Mouse (Mus musculus) lung, postnatal 0 days (tissue): ENCODE data around the gene Olfr1380. TPM values are rescaled to one million over a fixed set of nuclear protein-coding genes. Genes with fewer than 3 reads are reported as not detected.
"Not testable (repeated sequence)": the region's sequence is repeated elsewhere in the genome, so short reads cannot be mapped to it uniquely, and the experiment has no call there.

Source experiments
- ATAC-seq: fragments of 200-750 bp; cut with Nextera tagmentation; 2 replicates; pipeline ENCODE4 v1.8.0; 2017; ENCODE audit warnings: moderate library complexity
- DNase-seq: peaks from one replicate; pipeline ENCODE4 v3.0.0-alpha.2; 2016; ENCODE audit warnings: low spot score
- H3K27ac ChIP-seq: fragments of 300-500 bp; sonication (generic); 2 replicates; pipeline ENCODE4 v1.5.1; 2014; ENCODE audit warnings: antibody characterized with exemption, mild to moderate bottlenecking, low read length, mixed read lengths
- H3K27me3 ChIP-seq: fragments of 300-500 bp; sonication (generic); replicated peaks from 2 replicates; pipeline ENCODE4 v1.6.1; 2014; ENCODE audit warnings: low read length, mixed read lengths; ENCODE audit not compliant: insufficient read depth
- H3K36me3 ChIP-seq: fragments of 300-500 bp; sonication (generic); 2 replicates; pipeline ENCODE4 v1.6.1; 2014; ENCODE audit warnings: low read length, mixed read lengths; ENCODE audit not compliant: insufficient read depth
- H3K4me1 ChIP-seq: fragments of 300-500 bp; sonication (generic); 2 replicates; pipeline ENCODE4 v1.6.1; 2014; ENCODE audit warnings: antibody characterized with exemption, low read depth, low read length, mixed read lengths; ENCODE audit not compliant: insufficient read depth
- H3K4me2 ChIP-seq: fragments of 300-500 bp; sonication (generic); replicated peaks from 2 replicates; pipeline ENCODE4 v1.6.1; 2014; ENCODE audit warnings: low read depth, mild to moderate bottlenecking, low read length, moderate library complexity, mixed read lengths
- H3K4me3 ChIP-seq: fragments of 300-500 bp; sonication (generic); 2 replicates; pipeline ENCODE4 v1.5.1; 2014; ENCODE audit warnings: low read depth, low read length
- H3K9ac ChIP-seq: fragments of 300-500 bp; sonication (generic); replicated peaks from 2 replicates; pipeline ENCODE4 v1.6.1; 2014; ENCODE audit warnings: low read depth, mild to moderate bottlenecking
- H3K9me3 ChIP-seq: fragments of 300-500 bp; sonication (generic); 2 replicates; pipeline ENCODE4 v1.6.1; 2016; ENCODE audit warnings: low read length, mixed read lengths
- CTCF ChIP-seq: IDR thresholded peaks from 2 replicates; pipeline ENCODE4 v1.5.1; 2016; ENCODE audit warnings: antibody characterized with exemption, mild to moderate bottlenecking
- EP300 ChIP-seq: IDR thresholded peaks from 2 replicates; pipeline ENCODE4 v1.6.1; 2016; ENCODE audit warnings: antibody characterized with exemption, mild to moderate bottlenecking, control low read depth
- WGBS: fragments of 180-500 bp; shearing (Covaris S2); extraction: QIAGEN DNeasy Blood & Tissue Kit; methylation state at CpG from one replicate; pipeline ENCODE4 v1.1.7; 2014; 5-methylcytosine and 5-hydroxymethylcytosine counted together
- polyA plus RNA-seq: library from polyadenylated mRNA; unstranded; fragments of >200 nt; fragmentation: Nextera tagmentation; extraction: Ambion mirVana; gene quantifications from 2 replicates; pipeline ENCODE4 v1.2.1, GENCODE M21; 2015

Gene Olfr1380
- polyA plus RNA-seq, 1 experiment from 2014 or later = not detected

GRCm38 (mm10) chr11:49554033-49554432 is 2.6 kb upstream of the Olfr1380 start:
- not testable (repeated sequence) for H3K27ac ChIP-seq, H3K27me3 ChIP-seq, H3K4me2 ChIP-seq, H3K4me1 ChIP-seq, H3K36me3 ChIP-seq, H3K9ac ChIP-seq, DNase-seq, H3K9me3 ChIP-seq, ATAC-seq, H3K4me3 ChIP-seq
- 68% methylated on average over 3 of the region's 3 CpGs for WGBS
- 0 out of 2 replicates have a peak, but pooled peaks have one; percentile 14 for TF ChIP-seq CTCF

- not testable (repeated sequence) for H3K27me3 ChIP-seq, H3K27ac ChIP-seq, H3K4me2 ChIP-seq, H3K9me3 ChIP-seq, H3K4me3 ChIP-seq, H3K4me1 ChIP-seq, ATAC-seq, H3K36me3 ChIP-seq, H3K9ac ChIP-seq
- TF ChIP-seq CTCF = peak; percentile 44
- peak; percentile 11 for DNase-seq
- 23% methylated on average over 2 of the region's 2 CpGs for WGBS
Measured at GRCm38 (mm10) chr11:49575054-49575453, 18.4 kb downstream of the Olfr1380 start.

GRCm38 (mm10) chr11:49580452-49580851 is 23.8 kb downstream of the Olfr1380 start:
- ATAC-seq, H3K9ac ChIP-seq, H3K4me2 ChIP-seq, H3K4me1 ChIP-seq, H3K36me3 ChIP-seq, H3K4me3 ChIP-seq, H3K9me3 ChIP-seq, H3K27me3 ChIP-seq, DNase-seq, H3K27ac ChIP-seq: not testable (repeated sequence)
- 68% methylated on average over 8 of the region's 8 CpGs for WGBS

- TF ChIP-seq EP300 (no peak), CTCF (no peak)
- H3K27ac ChIP-seq = no peak overlapping the region
- no peak for DNase-seq
- no peaks in the 10 kb centered on the region for H3K9me3 ChIP-seq
- H3K4me1 ChIP-seq = no peaks in the 10 kb centered on the region
- H3K36me3 ChIP-seq = no peaks in the 10 kb centered on the region
- H3K4me2 ChIP-seq = no peak overlapping the region
- WGBS = 89% methylated on average over 19 of the region's 19 CpGs
- no peak for ATAC-seq
- no peak overlapping the region for H3K4me3 ChIP-seq
- no peaks in the 10 kb centered on the region for H3K27me3 ChIP-seq
- no peak overlapping the region for H3K9ac ChIP-seq
Measured at GRCm38 (mm10) chr11:49590213-49590612, 33.5 kb downstream of the Olfr1380 start.

- WGBS = 49% methylated on average over 2 of the region's 2 CpGs
- H3K36me3 ChIP-seq, H3K4me1 ChIP-seq: not testable (repeated sequence)
Measured at GRCm38 (mm10) chr11:49597149-49597548, 40.5 kb downstream of the Olfr1380 start.

GRCm38 (mm10) chr11:49608306-49608705 is 51.6 kb downstream of the Olfr1380 start:
- not testable (repeated sequence) for H3K9me3 ChIP-seq, H3K36me3 ChIP-seq, H3K4me2 ChIP-seq, H3K4me3 ChIP-seq, H3K27me3 ChIP-seq, H3K9ac ChIP-seq, DNase-seq, H3K4me1 ChIP-seq, ATAC-seq, H3K27ac ChIP-seq
- 84% methylated on average over 5 of the region's 5 CpGs for WGBS

More at GRCm38 (mm10) chr11:49597149-49597548, 40.5 kb downstream of the Olfr1380 start:
- not testable (repeated sequence) for H3K9ac ChIP-seq, H3K9me3 ChIP-seq, ATAC-seq, H3K27ac ChIP-seq, H3K27me3 ChIP-seq, H3K4me3 ChIP-seq, H3K4me2 ChIP-seq, DNase-seq
- peak; percentile 50 for TF ChIP-seq CTCF

- Histone ChIP-seq H3K9ac (peak within 1 kb of the TSS; percentile 26), H3K4me3 (peak within 1 kb of the TSS; percentile 49), H3K27ac (peak within 1 kb of the TSS; percentile 47; the same call in 1 of the 2 replicates), H3K4me2 (peak within 1 kb of the TSS; percentile 67)
- ATAC-seq (peak; percentile 91), DNase-seq (peak; percentile 58)
- not testable (repeated sequence) for H3K36me3 ChIP-seq, H3K4me1 ChIP-seq, H3K9me3 ChIP-seq, H3K27me3 ChIP-seq
- 6% methylated on average over 28 of the region's 61 CpGs for WGBS
Measured at GRCm38 (mm10) chr11:49608938-49609867, 52.5 kb downstream of the Olfr1380 start, which contains the start of gene Flt4. Flt4 (plus strand) TSS chr11:49609263.
